Mouse (Mus musculus) heart, postnatal 14 days (tissue): ENCODE measurements around the gene Gm18596. TPM values are rescaled to one million over a fixed set of nuclear protein-coding genes. Genes with fewer than 3 reads are reported as not detected.
"Not testable (repeated sequence)": the region's sequence is repeated elsewhere in the genome, so short reads cannot be mapped to it uniquely, and the experiment has no call there.

ENCODE experiments used
- DNase-seq, 2 experiments: peaks; one replicate each; pipeline ENCODE4 v3.0.0; 2021 to 2022
- intact Hi-C: fragments of 180-260 bp; cut with DNase I; formaldehyde crosslinking; loops from one replicate; pipeline ENCODE4 v1.15.1; 2025
- long read RNA-seq, 2 experiments: library from polyadenylated mRNA; stranded (forward); transcript quantifications; one replicate each; pipeline ENCODE4 v2.0.0; 2021
- total RNA-seq, 2 experiments: library from RNA; stranded (reverse); gene quantifications; 2 replicates each; pipeline ENCODE4 v1.2.3; 2021

The Gm18596 gene
- not detected for total RNA-seq
- long read RNA-seq, experiment 1, result 0 reads
- long read RNA-seq, experiment 2, result 0 reads

GRCm38 (mm10) chr10:77741924-77742688, at the start of gene Gm18596:
Gm18596 (minus strand) TSS chr10:77742638.
- intact Hi-C loops, result not testable (repeated sequence)

GRCm38 (mm10) chr10:77788621-77789020, 46.2 kb upstream of the Gm18596 start:
- DNase-seq, result no peak
- intact Hi-C loops, result no loop called here

More at GRCm38 (mm10) chr10:77741924-77742688, at the start of gene Gm18596:
- DNase-seq, result not testable (repeated sequence)

GRCm38 (mm10) chr10:77787876-77788275, 45.4 kb upstream of the Gm18596 start, which contains the start of gene Gm7137:
Gm7137 (minus strand) TSS chr10:77788200.
- peak; percentile 17 to 56 for DNase-seq
- intact Hi-C loops, result not testable (repeated sequence)

- intact Hi-C loops, DNase-seq: not testable (repeated sequence)
Measured at GRCm38 (mm10) chr10:77783396-77783795, 41.0 kb upstream of the Gm18596 start.

- DNase-seq, intact Hi-C loops: not testable (repeated sequence)
Measured at GRCm38 (mm10) chr10:77782442-77782841, 40.0 kb upstream of the Gm18596 start, which contains the start of gene Gm3250. Gm3250 (minus strand) TSS chr10:77782542.

GRCm38 (mm10) chr10:77776844-77777243, 34.4 kb upstream of the Gm18596 start, which contains the start of gene Gm7138:
Gm7138 (minus strand) TSS chr10:77776944.
- intact Hi-C loops, result not testable (repeated sequence)

GRCm38 (mm10) chr10:77772142-77772541, 29.7 kb upstream of the Gm18596 start:
- DNase-seq, intact Hi-C loops: not testable (repeated sequence)

More at GRCm38 (mm10) chr10:77776844-77777243, 34.4 kb upstream of the Gm18596 start, which contains the start of gene Gm7138:
- not testable (repeated sequence) for DNase-seq

GRCm38 (mm10) chr10:77771225-77771624, 28.8 kb upstream of the Gm18596 start, which contains the start of gene Gm3238:
Gm3238 (minus strand) TSS chr10:77771325.
- intact Hi-C loops, DNase-seq: not testable (repeated sequence)

GRCm38 (mm10) chr10:77769727-77770126, 27.3 kb upstream of the Gm18596 start:
- intact Hi-C loops, result no loop called here

GRCm38 (mm10) chr10:77759582-77759981, 17.1 kb upstream of the Gm18596 start, which contains the start of gene Gm3233:
Gm3233 (minus strand) TSS chr10:77759682.
- intact Hi-C loops, DNase-seq: not testable (repeated sequence)

More at GRCm38 (mm10) chr10:77769727-77770126, 27.3 kb upstream of the Gm18596 start:
- DNase-seq, result no peak

- intact Hi-C loops, result no loop called here
- no peak for DNase-seq
Measured at GRCm38 (mm10) chr10:77753448-77753847, 11.0 kb upstream of the Gm18596 start.

- intact Hi-C loops, DNase-seq: not testable (repeated sequence)
Measured at GRCm38 (mm10) chr10:77752312-77752711, 9.9 kb upstream of the Gm18596 start.

- intact Hi-C loops, result not testable (repeated sequence)
Measured at GRCm38 (mm10) chr10:77751254-77751653, 8.8 kb upstream of the Gm18596 start, which contains the start of gene Gm9736. Gm9736 (minus strand) TSS chr10:77751354.

GRCm38 (mm10) chr10:77750686-77751085, 8.2 kb upstream of the Gm18596 start:
- DNase-seq, intact Hi-C loops: not testable (repeated sequence)

More at GRCm38 (mm10) chr10:77751254-77751653, 8.8 kb upstream of the Gm18596 start, which contains the start of gene Gm9736:
- not testable (repeated sequence) for DNase-seq

- no peak for DNase-seq
- intact Hi-C loops, result no loop called here
Measured at GRCm38 (mm10) chr10:77738929-77739328, 3.5 kb downstream of the Gm18596 start.

GRCm38 (mm10) chr10:77735928-77736327, 6.5 kb downstream of the Gm18596 start:
- intact Hi-C loops, result no loop called here
- no peak for DNase-seq

- intact Hi-C loops, result loop anchor here (5.0 kb wide), 2 partner anchors 97 to 153 kb away; no protein-coding TSS in a partner anchor
- peak in 1 of 2 experiments; percentile 10 for DNase-seq
Measured at GRCm38 (mm10) chr10:77729241-77729640, 13.2 kb downstream of the Gm18596 start.

GRCm38 (mm10) chr10:77728280-77728679, 14.2 kb downstream of the Gm18596 start:
- intact Hi-C loops, result loop anchor here (5.0 kb wide), 2 partner anchors 96 to 154 kb away; no protein-coding TSS in a partner anchor
- no peak for DNase-seq

- DNase-seq, result no peak
- intact Hi-C loops, result loop anchor here (5.0 kb wide), 2 partner anchors 94 to 156 kb away; no protein-coding TSS in a partner anchor
Measured at GRCm38 (mm10) chr10:77726186-77726585, 16.3 kb downstream of the Gm18596 start, which contains the start of gene Gm10100. Gm10100 (plus strand) TSS chr10:77726486.

- intact Hi-C loops, result loop anchor here (5.0 kb wide), 2 partner anchors 93 to 157 kb away; no protein-coding TSS in a partner anchor
Measured at GRCm38 (mm10) chr10:77724855-77725254, 17.6 kb downstream of the Gm18596 start.

GRCm38 (mm10) chr10:77720299-77720698, 22.1 kb downstream of the Gm18596 start, which contains the start of gene Krtap12-1:
Krtap12-1 (plus strand) TSS chr10:77720599.
- DNase-seq, intact Hi-C loops: not testable (repeated sequence)

More at GRCm38 (mm10) chr10:77724855-77725254, 17.6 kb downstream of the Gm18596 start:
- no peak for DNase-seq
